7 mouse cellular contexts compared by ENCODE assay signal in genomic region chr17:33439148-33439547, GRCm38 (mm10). TPM values are rescaled to one million over a fixed set of nuclear protein-coding genes. Genes with fewer than 3 reads are reported as not detected.
DNase-seq lines count a peak whose midpoint lies in the region; TF ChIP-seq lines count a peak whose summit lies in the region.

No protein-coding gene starts in this region.

- TF ChIP-seq POLR2A in small intestine, adult 2 months (IDR thresholded peaks at IDR 0.05; ENCODE audit: low read depth, low read length), result no peak

- H3K9me3 ChIP-seq in ES-E14 (ENCODE audit: control insufficient read depth, insufficient read depth, low read depth, low read length), result no peaks in the 10 kb centered on the region
- no peaks in the 10 kb centered on the region for H3K9me3 ChIP-seq in embryonic facial prominence, embryonic 10.5 days
- no peaks in the 10 kb centered on the region for H3K9me3 ChIP-seq in heart, embryonic 10.5 days

- DNase-seq in ES-E14 (ENCODE audit: low read depth, low spot score), result peak; percentile 67
- DNase-seq in adrenal gland, postnatal 10 days, result peak; percentile 87
- DNase-seq in embryonic facial prominence, embryonic 10.5 days (ENCODE audit: low spot score), result peak; percentile 73
- DNase-seq in heart, embryonic 10.5 days (ENCODE audit: low spot score), result peak; percentile 85
- peak; percentile 36 for DNase-seq in layer of hippocampus, adult 9-11 months
- peak; percentile 93 for DNase-seq in lung, postnatal 36 days

- no peaks in the 10 kb centered on the region for H3K4me1 ChIP-seq in ES-E14 (ENCODE audit: control insufficient read depth in 2 of 2, insufficient read depth in 2 of 2, low read length in 2 of 2, poor library complexity in 1 of 2)
- H3K4me1 ChIP-seq in embryonic facial prominence, embryonic 10.5 days, result no peaks in the 10 kb centered on the region
- 0 out of 2 replicates have a peak, but pooled peaks cover 3% of the 10 kb centered on the region for H3K4me1 ChIP-seq in heart, embryonic 10.5 days
- H3K4me1 ChIP-seq in small intestine, adult 2 months (ENCODE audit: control insufficient read depth, insufficient read depth, insufficient read length, low read length), result no peaks in the 10 kb centered on the region; the same call in 1 of the 2 replicates

- no peaks in the 10 kb centered on the region for H3K27me3 ChIP-seq in embryonic facial prominence, embryonic 10.5 days (replicated peaks; ENCODE audit: low read depth, poor library complexity, severe bottlenecking)
- H3K27me3 ChIP-seq in heart, embryonic 10.5 days (ENCODE audit: insufficient read depth, poor library complexity, severe bottlenecking), result no peaks in the 10 kb centered on the region
- H3K27me3 ChIP-seq in small intestine, adult 2 months (ENCODE audit: control insufficient read depth, insufficient read depth, low read length), result no peaks in the 10 kb centered on the region

- no peak overlapping the region for H3K4me3 ChIP-seq in ES-E14 (ENCODE audit: insufficient read depth in 1 of 2, low read depth in 1 of 2, low read length in 2 of 2, poor library complexity in 1 of 2, severe bottlenecking in 1 of 2)
- H3K4me3 ChIP-seq in embryonic facial prominence, embryonic 10.5 days, result no peak overlapping the region
- H3K4me3 ChIP-seq in heart, embryonic 10.5 days, result no peak overlapping the region
- no peak overlapping the region for H3K4me3 ChIP-seq in small intestine, adult 2 months (ENCODE audit: low read depth, low read length)

- no peak overlapping the region for H3K9ac ChIP-seq in ES-E14 (ENCODE audit: insufficient read depth, low read depth, low read length, poor library complexity, severe bottlenecking)

- H3K36me3 ChIP-seq in ES-E14 (ENCODE audit: control insufficient read depth, insufficient read depth, low read length, poor library complexity, severe bottlenecking), result no peaks in the 10 kb centered on the region
- H3K36me3 ChIP-seq in embryonic facial prominence, embryonic 10.5 days (replicated peaks), result no peaks in the 10 kb centered on the region
- no peaks in the 10 kb centered on the region for H3K36me3 ChIP-seq in heart, embryonic 10.5 days
- H3K36me3 ChIP-seq in small intestine, adult 2 months (ENCODE audit: control insufficient read depth, insufficient read depth, low read length), result no peaks in the 10 kb centered on the region

- H3K27ac ChIP-seq in ES-E14 (ENCODE audit: insufficient read depth, low read depth, low read length, poor library complexity, severe bottlenecking), result no peak overlapping the region
- no peak overlapping the region for H3K27ac ChIP-seq in embryonic facial prominence, embryonic 10.5 days (replicated peaks)
- H3K27ac ChIP-seq in heart, embryonic 10.5 days, result no peak overlapping the region
- no peak overlapping the region for H3K27ac ChIP-seq in small intestine, adult 2 months (ENCODE audit: insufficient read depth, low read depth, low read length)

- TF ChIP-seq CTCF in small intestine, adult 2 months (IDR thresholded peaks at IDR 0.05; ENCODE audit: extremely low read depth, insufficient read length, insufficient replicate concordance, low read depth, low read length), result peak; percentile 43; the same call in 1 of the 2 replicates

- in situ Hi-C loops in ES-E14 (cut with MboI; ENCODE audit: low sequenced_read_pairs in 2 of 2, unreplicated experiment in 2 of 2), result no loop called here

- WGBS in embryonic facial prominence, embryonic 10.5 days, result 64% methylated on average over 1 of the region's 1 CpGs
- WGBS in heart, embryonic 10.5 days, result 59% methylated on average over 1 of the region's 1 CpGs
- 68% methylated on average over 1 of the region's 1 CpGs for WGBS in small intestine, adult 2 months

TF ChIP-seq in ES-E14, 5 proteins besides CTCF, POLR2A, EP300 and RAD21:
- peak; percentile 84; the same call in 1 of the 2 replicates for TF ChIP-seq ZC3H11A (IDR thresholded peaks at IDR 0.05; ENCODE audit: borderline replicate concordance, low read depth, low read length)
- TF ChIP-seq MAFK (IDR thresholded peaks at IDR 0.05; ENCODE audit: insufficient read depth, low read depth, low read length), result 0 out of 2 replicates have a peak, but pooled peaks have one; percentile 32
- TF ChIP-seq HCFC1 (IDR thresholded peaks at IDR 0.05; ENCODE audit: borderline replicate concordance, insufficient read depth, low read length), result no peak

RNA-seq across cellular contexts. Expression of gene Actl9, which starts 6.5 kb away (rescaled TPM):
- total RNA-seq in ES-E14 (2012; rRNA removed), result not detected in 2 replicates
- under 1 TPM in 1 of 2 experiments, not detected in 1; 0.18 TPM for total RNA-seq in adrenal gland, postnatal 10 days (2021)
- polyA plus RNA-seq in embryonic facial prominence, embryonic 10.5 days (2016; fragmentation: Nextera tagmentation; extraction: Ambion mirVana), result not detected in 2 replicates
- not detected in 2 replicates for polyA plus RNA-seq in heart, embryonic 10.5 days (2016; fragmentation: Nextera tagmentation; extraction: Ambion mirVana)
- polyA plus RNA-seq in small intestine, adult 2 months (2012; rRNA removed), result not detected in 2 replicates

RNA-seq across cellular contexts. Expression of gene Zfp101, which starts 44.7 kb away (rescaled TPM):
- 10.5 and 11.9 TPM in 2 replicates for total RNA-seq in ES-E14 (2012; rRNA removed)
- 10 to 100 TPM in 1 of 2 experiments, 1 to 10 TPM in 1; 9.2 to 10.6 TPM for total RNA-seq in adrenal gland, postnatal 10 days (2021)
- 19.9 and 21.1 TPM in 2 replicates for polyA plus RNA-seq in embryonic facial prominence, embryonic 10.5 days (2016; fragmentation: Nextera tagmentation; extraction: Ambion mirVana)
- 8.8 and 13.3 TPM in 2 replicates for polyA plus RNA-seq in heart, embryonic 10.5 days (2016; fragmentation: Nextera tagmentation; extraction: Ambion mirVana)
- 0.08 and 0.32 TPM in 2 replicates for polyA plus RNA-seq in small intestine, adult 2 months (2012; rRNA removed)

Comparison
In these comparisons a context has a peak if more than half of its experiments do, and no peak if none do; other contexts are left out.
1. DNase-seq: peak in every context shown above with its lines; median percentile 93 in lung, postnatal 36 days; 87 in adrenal gland, postnatal 10 days; 85 in heart, embryonic 10.5 days; 73 in embryonic facial prominence, embryonic 10.5 days; 67 in ES-E14; 36 in layer of hippocampus, adult 9-11 months.